Mouse (Mus musculus): ENCODE data around the gene Vmn1r101. TPM values are rescaled to one million over a fixed set of nuclear protein-coding genes. Genes with fewer than 3 reads are reported as not detected.
"Not testable (repeated sequence)": the region's sequence is repeated elsewhere in the genome, so short reads cannot be mapped to it uniquely, and the experiment has no call there.

Gene Vmn1r101
- total RNA-seq (2021) = not detected
- long read RNA-seq, experiment 1 = 0 reads
- long read RNA-seq, experiment 2 = 0 reads

DNA sequence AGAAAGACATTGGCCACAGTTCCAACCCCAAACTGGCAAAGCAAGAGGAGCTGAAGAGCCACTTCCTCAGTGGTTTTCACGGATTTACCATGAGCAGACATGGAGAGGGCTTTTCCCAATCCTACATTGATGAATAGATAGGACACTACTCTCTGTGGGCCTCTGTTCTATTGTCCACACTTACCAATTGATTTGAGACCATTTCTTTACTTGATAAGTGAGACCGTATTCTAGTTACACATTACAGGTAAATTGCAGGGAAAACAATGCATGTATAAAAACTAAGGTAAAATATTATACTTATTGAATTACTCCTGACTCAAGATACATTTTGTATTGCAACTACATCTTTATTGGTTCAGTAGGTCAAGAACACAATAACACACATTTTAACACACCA lies at the start of gene Vmn1r101:
Gene Vmn1r101 (minus strand): TSS at position 101 of the 400 bp plus-strand sequence.
- intact Hi-C loops (cut with DNase I); DNase-seq: not testable (repeated sequence)

- intact Hi-C loops (cut with DNase I); DNase-seq: not testable (repeated sequence)
Observed at GRCm38 (mm10) chr7:20474825-20475224, 32.4 kb upstream of the Vmn1r101 start, which contains the start of gene Gm10670. Gm10670 (minus strand) TSS chr7:20474925.

- intact Hi-C loops (cut with DNase I); DNase-seq: not testable (repeated sequence)
Observed at GRCm38 (mm10) chr7:20417642-20418041, 24.8 kb downstream of the Vmn1r101 start, which contains the start of gene Vmn1r100. Vmn1r100 (plus strand) TSS chr7:20417942.

Other genes with a start within 250 kb of the Vmn1r101 start
- gene Vmn1r95, start 248.9 kb downstream of the Vmn1r101 start, total RNA-seq (2021) = not detected
- gene Gm6164, start 237.0 kb downstream of the Vmn1r101 start, total RNA-seq (2021) = not detected
- not detected for gene Gm4498, start 208.8 kb downstream of the Vmn1r101 start, total RNA-seq (2021)
- not detected for gene Gm5890, start 179.8 kb downstream of the Vmn1r101 start, total RNA-seq (2021)
- gene Gm4133, start 108.5 kb downstream of the Vmn1r101 start, total RNA-seq (2021) = not detected
- gene Gm5728, start 67.2 kb downstream of the Vmn1r101 start, total RNA-seq (2021) = not detected
- gene Vmn1r100, start 24.7 kb downstream of the Vmn1r101 start, total RNA-seq (2021) = not detected
- not detected for gene Gm10670, start 32.3 kb upstream of the Vmn1r101 start, total RNA-seq (2021)
- gene Vmn1r103, start 67.9 kb upstream of the Vmn1r101 start, total RNA-seq (2021) = not detected
- not detected for gene Vmn1r104, start 91.2 kb upstream of the Vmn1r101 start, total RNA-seq (2021)
- not detected for gene Gm5726, start 103.2 kb upstream of the Vmn1r101 start, total RNA-seq (2021)
- gene Gm4141, start 133.6 kb upstream of the Vmn1r101 start, total RNA-seq (2021) = not detected
- not detected for gene Gm4513, start 156.4 kb upstream of the Vmn1r101 start, total RNA-seq (2021)
- not detected for gene Vmn1r107, start 226.3 kb upstream of the Vmn1r101 start, total RNA-seq (2021)

Data from gastrocnemius, postnatal 36 days (tissue).